Mouse (Mus musculus) splenic B cell, adult 2 months (primary cell): ENCODE data around the gene Olfr667.
"Not testable (repeated sequence)": the region's sequence is repeated elsewhere in the genome, so short reads cannot be mapped to it uniquely, and the experiment has no call there.

Source experiments
- DNase-seq: peaks from one replicate; pipeline ENCODE4 v3.0.0-alpha.2; 2011; ENCODE audit warnings: low read depth, low spot score
- H3K27me3 ChIP-seq: 2 replicates; pipeline ENCODE4 v1.6.1; 2012; ENCODE audit warnings: mild to moderate bottlenecking, low read length, moderate library complexity, mixed read lengths; ENCODE audit not compliant: control insufficient read depth, poor library complexity, insufficient read depth, severe bottlenecking
- H3K36me3 ChIP-seq: 2 replicates; pipeline ENCODE4 v1.6.1; 2012; ENCODE audit warnings: mild to moderate bottlenecking, low read length, moderate library complexity, mixed read lengths; ENCODE audit not compliant: control insufficient read depth, poor library complexity, insufficient read depth, severe bottlenecking

Gene Olfr667

GRCm38 (mm10) chr7:104921382-104921781 lies at the start of gene Olfr667:
TSS of gene Olfr667 (minus strand) at chr7:104921482.
- Histone ChIP-seq H3K27me3 (no peaks in the 10 kb centered on the region), H3K36me3 (no peaks in the 10 kb centered on the region)
- DNase-seq = no peak

GRCm38 (mm10) chr7:104962520-104962919 lies 41.2 kb upstream of the Olfr667 start, which contains the start of gene Olfr670:
TSS of gene Olfr670 (minus strand) at chr7:104962620.
- no peak for DNase-seq
- Histone ChIP-seq H3K27me3 (no peaks in the 10 kb centered on the region), H3K36me3 (no peaks in the 10 kb centered on the region)

DNA sequence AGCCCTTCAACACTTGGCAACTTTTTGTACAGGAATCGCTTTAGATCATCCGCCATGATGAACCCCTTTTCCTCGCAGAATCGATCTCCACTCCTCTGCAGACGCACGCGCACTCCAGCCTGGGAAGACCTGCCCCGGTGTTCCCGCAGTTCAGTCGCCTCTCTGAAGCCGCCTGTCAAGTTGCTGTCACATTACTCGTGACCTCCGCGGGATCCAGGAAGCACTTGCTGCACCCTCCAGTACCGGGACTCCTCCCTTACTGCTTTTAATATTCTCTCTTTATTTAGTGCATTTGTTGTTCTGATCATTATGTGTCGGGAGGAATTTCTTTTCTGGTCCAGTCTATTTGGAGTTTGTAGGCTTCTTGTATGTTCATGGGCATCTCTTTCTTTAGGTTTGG lies 29.0 kb upstream of the Olfr667 start:
- not testable (repeated sequence) for H3K36me3 ChIP-seq, DNase-seq, H3K27me3 ChIP-seq

DNA sequence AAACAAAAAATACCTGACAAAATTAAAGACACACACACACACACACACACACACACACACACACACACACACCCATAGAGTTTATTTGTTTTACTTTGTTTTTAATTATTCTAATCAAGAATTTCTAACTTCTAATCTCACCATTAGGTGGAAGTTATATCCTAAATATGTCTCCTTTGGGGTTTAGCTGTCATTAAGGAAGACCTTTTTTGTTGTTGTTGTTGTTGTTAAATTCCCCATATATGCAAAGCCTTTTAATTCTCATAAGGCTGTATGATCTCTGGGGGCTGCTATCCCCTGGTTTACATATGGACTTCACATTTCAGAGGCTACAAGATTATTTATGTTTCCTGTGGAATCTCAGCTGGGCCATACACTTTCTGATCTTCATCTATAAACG lies 12.7 kb upstream of the Olfr667 start, which contains the start of gene Olfr669:
Gene Olfr669 (plus strand): TSS at position 301 of the 400 bp plus-strand sequence.
- no peaks in the 10 kb centered on the region for H3K27me3 ChIP-seq
- H3K36me3 ChIP-seq = no peaks in the 10 kb centered on the region
- no peak for DNase-seq

- H3K27me3 ChIP-seq = no peaks in the 10 kb centered on the region
- no peaks in the 10 kb centered on the region for H3K36me3 ChIP-seq
- no peak for DNase-seq
These were observed 6.7 kb upstream of the Olfr667 start, which contains the start of gene Olfr668 for GRCm38 (mm10) chr7:104927957-104928356. TSS of gene Olfr668 (minus strand) at chr7:104928057.

GRCm38 (mm10) chr7:104895852-104896251 lies 25.4 kb downstream of the Olfr667 start, which contains the start of gene Olfr666:
TSS of gene Olfr666 (minus strand) at chr7:104895952.
- Histone ChIP-seq H3K27me3 (no peaks in the 10 kb centered on the region), H3K36me3 (no peaks in the 10 kb centered on the region)
- no peak for DNase-seq

DNA sequence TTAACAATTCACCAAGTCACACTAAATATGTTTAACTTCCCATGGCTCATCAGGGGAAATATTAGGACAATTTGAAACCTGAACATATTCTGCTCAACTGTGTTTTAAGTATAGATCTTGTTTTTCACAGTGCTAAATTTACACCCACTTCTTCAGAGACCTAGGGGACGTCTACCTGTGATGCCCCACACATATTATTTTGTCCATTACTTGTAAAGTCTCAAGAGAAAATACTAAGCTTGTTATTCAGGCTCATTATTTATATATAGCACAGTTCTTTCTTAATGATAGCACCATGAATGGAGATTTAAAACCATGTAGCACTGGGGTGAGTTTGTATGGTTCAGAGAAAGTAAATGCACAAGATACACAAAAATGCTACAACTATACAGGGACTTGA lies 43.6 kb downstream of the Olfr667 start, which contains the start of gene Olfr665:
Gene Olfr665 (plus strand): TSS at position 301 of the 400 bp plus-strand sequence.
- Histone ChIP-seq H3K36me3 (no peaks in the 10 kb centered on the region), H3K27me3 (no peaks in the 10 kb centered on the region)
- DNase-seq = no peak
